Mouse (Mus musculus) ES-E14 (cell line): ENCODE measurements around the gene Gm38394. TPM values are rescaled to one million over a fixed set of nuclear protein-coding genes. Genes with fewer than 3 reads are reported as not detected.
"Not testable (repeated sequence)": the region's sequence is repeated elsewhere in the genome, so short reads cannot be mapped to it uniquely, and the experiment has no call there.

Experiments
- DNase-seq: peaks from one replicate; pipeline ENCODE4 v3.0.0-alpha.2; 2013; ENCODE audit warnings: low read depth, low spot score
- H3K27ac ChIP-seq: 2 replicates; pipeline ENCODE4 v1.5.1; 2012; ENCODE audit warnings: low read depth, mild to moderate bottlenecking, low read length, moderate library complexity, mixed read lengths; ENCODE audit not compliant: poor library complexity, insufficient read depth, severe bottlenecking
- H3K36me3 ChIP-seq: 2 replicates; pipeline ENCODE4 v1.6.1; 2012; ENCODE audit warnings: mild to moderate bottlenecking, low read length, moderate library complexity, mixed read lengths; ENCODE audit not compliant: control insufficient read depth, poor library complexity, insufficient read depth, severe bottlenecking
- H3K4me1 ChIP-seq, 2 experiments: fragments of 150-350 bp in 1 of 2; sonication (generic) in 1 of 2; 2 replicates each; pipeline ENCODE4 v1.6.1; 2012; ENCODE audit warnings: low read length in 2 of 2, mild to moderate bottlenecking in 1 of 2, mixed read lengths in 1 of 2; ENCODE audit not compliant: control insufficient read depth in 2 of 2, insufficient read depth in 2 of 2, poor library complexity in 1 of 2
- H3K4me3 ChIP-seq, 2 experiments: fragments of 150-350 bp in 1 of 2; sonication (generic) in 1 of 2; 2 replicates each; pipeline ENCODE4 v1.5.1; 2012; ENCODE audit warnings: low read length in 2 of 2, low read depth in 1 of 2, mild to moderate bottlenecking in 1 of 2, mixed read lengths in 1 of 2; ENCODE audit not compliant: insufficient read depth in 1 of 2, poor library complexity in 1 of 2, severe bottlenecking in 1 of 2
- H3K9ac ChIP-seq: 2 replicates; pipeline ENCODE4 v1.6.1; 2012; ENCODE audit warnings: low read depth, mild to moderate bottlenecking, low read length, mixed read lengths; ENCODE audit not compliant: poor library complexity, insufficient read depth, severe bottlenecking
- H3K9me3 ChIP-seq: fragments of 150-350 bp; sonication (generic); 2 replicates; pipeline ENCODE4 v1.6.1; 2012; ENCODE audit warnings: low read depth, mild to moderate bottlenecking, low read length; ENCODE audit not compliant: control insufficient read depth, insufficient read depth
- CHD2 ChIP-seq: IDR thresholded peaks from 2 replicates; pipeline ENCODE4 v1.6.1; 2014; ENCODE audit warnings: mild to moderate bottlenecking, low read depth, low read length, inconsistent platforms
- HCFC1 ChIP-seq: IDR thresholded peaks from 2 replicates; pipeline ENCODE4 v1.6.1; 2012; ENCODE audit warnings: low read length, inconsistent platforms, borderline replicate concordance; ENCODE audit not compliant: insufficient read depth
- MAFK ChIP-seq: IDR thresholded peaks from 2 replicates; pipeline ENCODE4 v1.6.1; 2014; ENCODE audit warnings: mild to moderate bottlenecking, low read depth, low read length, inconsistent platforms; ENCODE audit not compliant: insufficient read depth
- ZC3H11A ChIP-seq: IDR thresholded peaks from 2 replicates; pipeline ENCODE4 v1.6.1; 2012; ENCODE audit warnings: low read depth, mild to moderate bottlenecking, inconsistent platforms, low read length, borderline replicate concordance
- ZNF384 ChIP-seq: IDR thresholded peaks from 2 replicates; pipeline ENCODE4 v1.6.1; 2012; ENCODE audit warnings: low read depth, low read length, inconsistent platforms
- in situ Hi-C, 2 experiments: fragments of 600-800 bp; cut with MboI; formaldehyde crosslinking; loops; one replicate each; pipeline ENCODE4 v1.15.1; 2025; ENCODE audit warnings: low sequenced_read_pairs in 2 of 2, inconsistent platforms in 1 of 2; ENCODE audit not compliant: unreplicated experiment in 2 of 2
- total RNA-seq: library from RNA; depleted of rRNA; stranded (reverse); fragments of 300-350 nt; gene quantifications from 2 replicates; pipeline ENCODE4 v1.2.3, GENCODE M21; 2012; rRNA removed

Gm38394 gene
- 5.9 and 8.7 TPM in 2 replicates for total RNA-seq

GRCm38 (mm10) chr1:133661203-133661933 lies at the start of gene Gm38394:
Gene Gm38394 (minus strand): TSS chr1:133661318.
- Histone ChIP-seq H3K4me1 (peaks cover 8 to 12% of the 10 kb centered on the region in 2 experiments), H3K4me3 (peak within 1 kb of the TSS; percentile 76 to 99), H3K36me3 (peaks cover 19% of the 10 kb centered on the region), H3K9ac (peak within 1 kb of the TSS; percentile 99), H3K9me3 (no peaks in the 10 kb centered on the region), H3K27ac (peak within 1 kb of the TSS; percentile 99)
- in situ Hi-C loops: no loop called here
- TF ChIP-seq CHD2 (no peak), HCFC1 (peak; percentile 99), ZC3H11A (no peak), ZNF384 (no peak), MAFK (peak; percentile 54; the same call in 1 of the 2 replicates)
- DNase-seq: peak; percentile 85

GRCm38 (mm10) chr1:133710895-133711294 lies 49.8 kb upstream of the Gm38394 start:
- DNase-seq: no peak
- Histone ChIP-seq H3K27ac (no peak overlapping the region), H3K36me3 (no peaks in the 10 kb centered on the region; the same call in 1 of the 2 replicates), H3K4me3 (no peak overlapping the region), H3K9ac (no peak overlapping the region), H3K4me1 (peaks cover 10 to 27% of the 10 kb centered on the region in 2 experiments), H3K9me3 (no peaks in the 10 kb centered on the region)
- TF ChIP-seq MAFK: no peak
- in situ Hi-C loops: no loop called here

GRCm38 (mm10) chr1:133709292-133709691 lies 48.2 kb upstream of the Gm38394 start:
- peaks cover 10 to 27% of the 10 kb centered on the region in 2 experiments for H3K4me1 ChIP-seq
- H3K27ac ChIP-seq: no peak overlapping the region
- no peaks in the 10 kb centered on the region for H3K9me3 ChIP-seq
- H3K36me3 ChIP-seq: no peaks in the 10 kb centered on the region; the same call in 1 of the 2 replicates
- in situ Hi-C loops: no loop called here
- DNase-seq: no peak
- no peak overlapping the region; a peak in 1 of 4 replicates for H3K4me3 ChIP-seq
- TF ChIP-seq MAFK (no peak), ZC3H11A (no peak), ZNF384 (no peak), HCFC1 (no peak), CHD2 (no peak)
- H3K9ac ChIP-seq: no peak overlapping the region

- not testable (repeated sequence) for H3K9ac ChIP-seq
Measured at GRCm38 (mm10) chr1:133701824-133702223, 40.7 kb upstream of the Gm38394 start.

More at GRCm38 (mm10) chr1:133701824-133702223, 40.7 kb upstream of the Gm38394 start:
- H3K27ac ChIP-seq, H3K4me1 ChIP-seq, in situ Hi-C loops, DNase-seq, H3K36me3 ChIP-seq, H3K4me3 ChIP-seq, H3K9me3 ChIP-seq: not testable (repeated sequence)
